In genomic region chr4:48472052-48472791, GRCm38 (mm10) we compare ENCODE assay signal across 8 mouse cellular contexts. TPM values are rescaled to one million over a fixed set of nuclear protein-coding genes. Genes with fewer than 3 reads are reported as not detected.
A peak's percentile ranks its signal among the peaks of the same experiment; 100 is the strongest.
DNase-seq lines count a peak whose midpoint lies in the region; ATAC-seq lines count a peak whose summit lies in the region.

No protein-coding gene starts in this region.

- H3K4me1 ChIP-seq in lung, embryonic 16.5 days (replicated peaks; ENCODE audit: control insufficient read depth, insufficient read depth, low read length): peaks cover 11% of the 10 kb centered on the region
- H3K4me1 ChIP-seq in embryonic facial prominence, embryonic 10.5 days: peaks cover 16% of the 10 kb centered on the region

- WGBS in lung, embryonic 16.5 days: 7% methylated on average over 12 of the region's 12 CpGs
- 19% methylated on average over 12 of the region's 12 CpGs for WGBS in embryonic facial prominence, embryonic 10.5 days

- 0 out of 2 replicates have a peak, but pooled peaks cover 9% of the 10 kb centered on the region for H3K36me3 ChIP-seq in lung, embryonic 16.5 days (ENCODE audit: control insufficient read depth, insufficient read depth, low read length)
- H3K36me3 ChIP-seq in embryonic facial prominence, embryonic 10.5 days (replicated peaks): peaks cover 26% of the 10 kb centered on the region

- no peaks in the 10 kb centered on the region for H3K27me3 ChIP-seq in lung, embryonic 16.5 days (ENCODE audit: control insufficient read depth, insufficient read depth, low read depth, low read length)
- no peaks in the 10 kb centered on the region for H3K27me3 ChIP-seq in embryonic facial prominence, embryonic 10.5 days (replicated peaks; ENCODE audit: low read depth, poor library complexity, severe bottlenecking)

- ATAC-seq in lung, embryonic 16.5 days (ENCODE audit: low read depth): 0 out of 2 replicates have a peak, but pooled peaks have one; percentile 4
- ATAC-seq in megakaryocyte-erythroid progenitor cell, adult 5-6 weeks (replicated peaks; ENCODE audit: low FRiP score, low TSS enrichment, poor library complexity, severe bottlenecking): peak; percentile 53

- peak overlapping the region; percentile 97 for H3K9ac ChIP-seq in lung, embryonic 16.5 days (ENCODE audit: low read length)

- peak overlapping the region; percentile 82 for H3K27ac ChIP-seq in lung, embryonic 16.5 days (ENCODE audit: low read length)
- H3K27ac ChIP-seq in embryonic facial prominence, embryonic 10.5 days (replicated peaks): peak overlapping the region; percentile 97

- H3K4me3 ChIP-seq in lung, embryonic 16.5 days (ENCODE audit: low read length): peak overlapping the region; percentile 99
- peak overlapping the region; percentile 98 for H3K4me3 ChIP-seq in embryonic facial prominence, embryonic 10.5 days

- DNase-seq in lung, postnatal 25 days (ENCODE audit: low spot score): no peak
- DNase-seq in embryonic facial prominence, embryonic 10.5 days (ENCODE audit: low spot score): no peak
- peak; percentile 51 for DNase-seq in induced T-regulatory cell, adult 2 months (ENCODE audit: low read depth)
- DNase-seq in right cerebral cortex, adult 18-20 months: no peak
- no peak for DNase-seq in natural killer cell, adult 2 months (ENCODE audit: low spot score in 2 of 2)
- no peak for DNase-seq in right cerebral cortex, postnatal 10 days (ENCODE audit: low spot score in 2 of 2)

- no peaks in the 10 kb centered on the region for H3K9me3 ChIP-seq in lung, embryonic 16.5 days (ENCODE audit: control insufficient read depth, low read length)
- no peaks in the 10 kb centered on the region for H3K9me3 ChIP-seq in embryonic facial prominence, embryonic 10.5 days

- peak overlapping the region; percentile 74 for H3K4me2 ChIP-seq in lung, embryonic 16.5 days (ENCODE audit: low read depth, low read length)

RNA-seq across cellular contexts. Expression of gene Tex10, which starts 1.0 kb away (rescaled TPM):
- 44.8 and 46.2 TPM in 2 replicates for polyA plus RNA-seq in lung, embryonic 16.5 days (2015; fragmentation: Nextera tagmentation; extraction: Ambion mirVana)
- polyA plus RNA-seq in embryonic facial prominence, embryonic 10.5 days (2016; fragmentation: Nextera tagmentation; extraction: Ambion mirVana): 77.5 and 79.0 TPM in 2 replicates
- 59.4 and 65.9 TPM in 2 replicates for total RNA-seq in megakaryocyte-erythroid progenitor cell, adult 5-6 weeks (2014; fragmentation: Nextera tagmentation)
- total RNA-seq in megakaryocyte-erythroid progenitor cell, adult 5-6 weeks (2017): 61.5 and 94.7 TPM in 2 replicates
